Mouse (Mus musculus) cortical plate, adult 2 months (tissue): ENCODE measurements around the gene Lgi1.

Experiments used
- CTCF ChIP-seq: fragments of 200-500 bp; IDR thresholded peaks from 2 replicates; pipeline ENCODE4 v1.5.1; 2011; ENCODE audit warnings: mild to moderate bottlenecking, control low read depth, low read length; ENCODE audit not compliant: insufficient read depth; ENCODE audit errors: extremely low read depth
- POLR2A ChIP-seq: fragments of 200-500 bp; IDR thresholded peaks from 2 replicates; pipeline ENCODE4 v1.6.1; 2011; ENCODE audit warnings: mild to moderate bottlenecking, low read length, control low read depth; ENCODE audit not compliant: insufficient read depth; ENCODE audit errors: extremely low read depth

DNA sequence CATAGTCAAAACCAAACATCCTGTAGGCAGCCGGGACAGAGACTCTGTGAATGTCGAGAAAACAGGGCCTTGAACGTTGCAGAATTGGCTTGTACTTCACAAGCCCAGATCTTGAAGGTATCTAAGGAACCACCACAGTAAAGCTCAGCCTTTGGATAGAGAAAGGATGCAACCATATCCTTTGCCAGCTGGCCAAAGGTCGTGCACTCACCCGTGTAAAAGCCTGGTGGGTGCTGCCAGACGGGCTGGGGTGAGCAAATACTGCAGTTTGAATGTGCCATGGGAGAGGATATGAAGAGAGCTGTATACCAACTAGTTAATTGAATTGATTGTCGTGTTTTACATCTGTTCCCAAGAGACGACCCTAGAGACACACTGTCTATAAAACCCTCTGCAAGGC is 32.2 kb upstream of the Lgi1 start:
- no peak for TF ChIP-seq POLR2A
- no peak for TF ChIP-seq CTCF
